Mouse (Mus musculus): ENCODE measurements around the gene Fam90a1a. TPM values are rescaled to one million over a fixed set of nuclear protein-coding genes. Genes with fewer than 3 reads are reported as not detected.

Fam90a1a gene
- polyA plus RNA-seq, 1 experiment from 2014 or later = 0.07 TPM

Other genes starting within 250 kb of the Fam90a1a start
- 0.59 and 0.77 TPM in 2 replicates for gene Defa24, start 224.2 kb upstream of the Fam90a1a start, polyA plus RNA-seq (2015; fragmentation: Nextera tagmentation; extraction: Ambion mirVana)
- gene Defb50, start 135.2 kb upstream of the Fam90a1a start, polyA plus RNA-seq (2015; fragmentation: Nextera tagmentation; extraction: Ambion mirVana) = 0.41 TPM in 1 of 2 replicates, not detected in the other
- gene Defb2, start 118.8 kb upstream of the Fam90a1a start, polyA plus RNA-seq (2015; fragmentation: Nextera tagmentation; extraction: Ambion mirVana) = not detected in 2 replicates
- gene Defb10, start 99.8 kb upstream of the Fam90a1a start, polyA plus RNA-seq (2015; fragmentation: Nextera tagmentation; extraction: Ambion mirVana) = not detected in 2 replicates
- gene Defb9, start 73.3 kb upstream of the Fam90a1a start, polyA plus RNA-seq (2015; fragmentation: Nextera tagmentation; extraction: Ambion mirVana) = not detected in 2 replicates
- not detected in 2 replicates for gene Defb11, start 52.3 kb upstream of the Fam90a1a start, polyA plus RNA-seq (2015; fragmentation: Nextera tagmentation; extraction: Ambion mirVana)
- not detected in 2 replicates for gene Defb15, start 26.0 kb upstream of the Fam90a1a start, polyA plus RNA-seq (2015; fragmentation: Nextera tagmentation; extraction: Ambion mirVana)
- gene Defb35, start 20.4 kb upstream of the Fam90a1a start, polyA plus RNA-seq (2015; fragmentation: Nextera tagmentation; extraction: Ambion mirVana) = not detected in 2 replicates
- gene Defb13, start 12.0 kb upstream of the Fam90a1a start, polyA plus RNA-seq (2015; fragmentation: Nextera tagmentation; extraction: Ambion mirVana) = not detected in 2 replicates
- not detected in 2 replicates for gene Ccdc70, start 11.1 kb downstream of the Fam90a1a start, polyA plus RNA-seq (2015; fragmentation: Nextera tagmentation; extraction: Ambion mirVana)
- 2.3 and 2.4 TPM in 2 replicates for gene Atp7b, start 101.6 kb downstream of the Fam90a1a start, polyA plus RNA-seq (2015; fragmentation: Nextera tagmentation; extraction: Ambion mirVana)
- gene Alg11, start 102.0 kb downstream of the Fam90a1a start, polyA plus RNA-seq (2015; fragmentation: Nextera tagmentation; extraction: Ambion mirVana) = 15.4 and 16.5 TPM in 2 replicates
- gene Nek5, start 166.3 kb downstream of the Fam90a1a start, polyA plus RNA-seq (2015; fragmentation: Nextera tagmentation; extraction: Ambion mirVana) = 0.23 TPM in 1 of 2 replicates, not detected in the other
- 4.5 and 4.7 TPM in 2 replicates for gene Nek3, start 207.7 kb downstream of the Fam90a1a start, polyA plus RNA-seq (2015; fragmentation: Nextera tagmentation; extraction: Ambion mirVana)
- gene Ckap2, start 227.1 kb downstream of the Fam90a1a start, polyA plus RNA-seq (2015; fragmentation: Nextera tagmentation; extraction: Ambion mirVana) = 34.7 and 37.7 TPM in 2 replicates
- gene Vps36, start 234.1 kb downstream of the Fam90a1a start, polyA plus RNA-seq (2015; fragmentation: Nextera tagmentation; extraction: Ambion mirVana) = 38.9 and 39.0 TPM in 2 replicates

Measured in thymus, postnatal 0 days (tissue).